Mouse (Mus musculus) CH12.LX (cell line): ENCODE measurements at regions not wholly inside any gene's neighbourhood (a gene's known extent, or its start where the extent isn't known, plus 50 kb on each side); places are given as distances from the start of the nearest gene placed in this dataset.

ENCODE experiments used
- CTCF ChIP-seq, 2 experiments: IDR thresholded peaks in 1 of 2; conservative IDR thresholded peaks in 1 of 2; 2 replicates each; pipeline ENCODE4 v1.5.1; 2011 to 2012; ENCODE audit warnings: low read depth in 2 of 2, low read length in 2 of 2, improper control_type of control experiment in 1 of 2, inconsistent platforms in 1 of 2, mild to moderate bottlenecking in 1 of 2, moderate library complexity in 1 of 2
- MAZ ChIP-seq: IDR thresholded peaks from 2 replicates; pipeline ENCODE4 v1.6.1; 2012; ENCODE audit warnings: low read depth, mild to moderate bottlenecking, inconsistent platforms, low read length, improper control_type of control experiment, moderate library complexity
- MYC ChIP-seq: IDR thresholded peaks from 2 replicates; pipeline ENCODE4 v1.6.1; 2011; ENCODE audit warnings: low read depth, mild to moderate bottlenecking, improper control_type of control experiment, low read length
- PAX5 ChIP-seq: IDR thresholded peaks from 2 replicates; pipeline ENCODE4 v1.6.1; 2012; ENCODE audit warnings: low read length, inconsistent platforms, mixed read lengths
- POLR2A ChIP-seq: IDR thresholded peaks from 2 replicates; pipeline ENCODE4 v1.6.1; 2011; ENCODE audit warnings: low read depth, mild to moderate bottlenecking, improper control_type of control experiment, low read length
- USF1 ChIP-seq: IDR thresholded peaks from 2 replicates; pipeline ENCODE4 v1.6.1; 2014; ENCODE audit warnings: low read depth, mild to moderate bottlenecking, inconsistent platforms, low read length, improper control_type of control experiment
- USF2 ChIP-seq: conservative IDR thresholded peaks from 2 replicates; pipeline ENCODE4 v1.6.1; 2011; ENCODE audit warnings: low read depth, low read length, improper control_type of control experiment
- ZC3H11A ChIP-seq: IDR thresholded peaks from 2 replicates; pipeline ENCODE4 v1.6.1; 2012; ENCODE audit warnings: low read depth, mild to moderate bottlenecking, inconsistent platforms, low read length, improper control_type of control experiment
- ZNF384 ChIP-seq: IDR thresholded peaks from 2 replicates; pipeline ENCODE4 v1.6.1; 2012; ENCODE audit warnings: low read depth, low read length, improper control_type of control experiment, inconsistent platforms

DNA sequence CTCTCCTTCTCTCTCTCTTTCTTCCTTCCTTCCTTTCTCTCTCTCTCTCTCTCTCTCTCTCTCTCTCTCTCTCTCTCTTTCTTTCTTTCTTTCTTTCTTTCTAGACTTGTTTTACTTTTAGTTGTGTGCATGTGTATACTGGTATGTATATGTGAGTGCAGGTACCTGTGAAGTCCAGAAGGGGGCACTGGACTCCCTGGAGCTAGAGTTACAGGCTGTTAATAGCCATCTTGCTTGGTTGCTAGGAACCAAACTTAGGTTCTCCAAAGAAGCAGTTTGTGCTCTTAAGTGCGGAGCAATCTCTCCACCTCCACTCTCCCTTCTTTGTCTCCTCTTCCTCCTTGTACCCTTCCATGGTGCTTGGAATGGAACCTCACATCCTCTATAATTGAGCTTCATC lies 77.2 kb downstream of the Gm10604 start:
- TF ChIP-seq POLR2A: no peak
- no peak for TF ChIP-seq PAX5
- no peak for TF ChIP-seq USF2
- no peak for TF ChIP-seq ZNF384
- TF ChIP-seq MYC: no peak
- TF ChIP-seq MAZ: no peak
- TF ChIP-seq CTCF (conservative IDR thresholded peaks at IDR 0.05 in 1 of 2, IDR thresholded peaks at IDR 0.05 in 1 of 2; ENCODE audit: low read depth in 2 of 2, low read length in 2 of 2): peak in 1 of 2 experiments; percentile 38; a peak in 2 of 4 replicates
- no peak for TF ChIP-seq USF1
- TF ChIP-seq ZC3H11A: no peak
